Mouse (Mus musculus) left cerebral cortex, postnatal 25 days (tissue): ENCODE data around the gene Il1rl2. TPM values are rescaled to one million over a fixed set of nuclear protein-coding genes. Genes with fewer than 3 reads are reported as not detected.
A peak's percentile ranks its signal among the peaks of the same experiment; 100 is the strongest.

Experiments used
- DNase-seq, 2 experiments: peaks; one replicate each; pipeline ENCODE4 v3.0.0; 2022; ENCODE audit warnings: low spot score in 2 of 2, mixed read lengths in 1 of 2
- intact Hi-C: fragments of 180-260 bp; cut with DNase I; formaldehyde crosslinking; loops from one replicate; pipeline ENCODE4 v1.15.1; 2025
- total RNA-seq, 2 experiments: library from RNA; stranded (reverse); gene quantifications; 2 replicates each; pipeline ENCODE4 v1.2.3; 2021

The Il1rl2 gene
- total RNA-seq, 2 experiments from 2014 or later = 0.46 to 0.73 TPM

- intact Hi-C loops = no loop called here
- DNase-seq = peak in 1 of 2 experiments; percentile 61
Measured at GRCm38 (mm10) chr1:40361596-40361995, 37.2 kb downstream of the Il1rl2 start.

GRCm38 (mm10) chr1:40362784-40363183 is 38.4 kb downstream of the Il1rl2 start:
- intact Hi-C loops = no loop called here
- no peak for DNase-seq

GRCm38 (mm10) chr1:40372951-40373350 is 48.5 kb downstream of the Il1rl2 start:
- intact Hi-C loops = no loop called here
- DNase-seq = no peak

- DNase-seq = peak in 1 of 2 experiments; percentile 18
- intact Hi-C loops = loop anchor here (5.0 kb wide), 1 partner anchor 243 kb away; no protein-coding TSS in a partner anchor
Measured at GRCm38 (mm10) chr1:40375148-40375547, 50.7 kb downstream of the Il1rl2 start.

- DNase-seq = no peak
- intact Hi-C loops = loop anchor here (5.0 kb wide), 1 partner anchor 244 kb away; no protein-coding TSS in a partner anchor
Measured at GRCm38 (mm10) chr1:40376745-40377144, 52.3 kb downstream of the Il1rl2 start.

- peak; percentile 59 to 61 for DNase-seq
- intact Hi-C loops = loop anchor here (1.0 to 5.0 kb wide), 3 partner anchors 246 to 378 kb away; no protein-coding TSS in a partner anchor
Measured at GRCm38 (mm10) chr1:40378794-40379193, 54.4 kb downstream of the Il1rl2 start.

GRCm38 (mm10) chr1:40380111-40380510 is 55.7 kb downstream of the Il1rl2 start:
- intact Hi-C loops = loop anchor here (1.0 to 5.0 kb wide), 2 partner anchors 164 to 277 kb away; no protein-coding TSS in a partner anchor
- DNase-seq = peak; percentile 74 to 82

- DNase-seq = no peak
- intact Hi-C loops = loop anchor here (1.0 to 5.0 kb wide), 2 partner anchors 163 to 276 kb away; no protein-coding TSS in a partner anchor
Measured at GRCm38 (mm10) chr1:40380990-40381389, 56.6 kb downstream of the Il1rl2 start.

GRCm38 (mm10) chr1:40382841-40383240 is 58.4 kb downstream of the Il1rl2 start:
- intact Hi-C loops = loop anchor here (5.0 kb wide), 1 partner anchor 274 kb away; no protein-coding TSS in a partner anchor
- no peak for DNase-seq

GRCm38 (mm10) chr1:40384931-40385545 is 60.6 kb downstream of the Il1rl2 start:
- no peak for DNase-seq
- intact Hi-C loops = loop anchor here (5.0 kb wide), 1 partner anchor 272 kb away; no protein-coding TSS in a partner anchor

- DNase-seq = no peak
- intact Hi-C loops = no loop called here
Measured at GRCm38 (mm10) chr1:40391374-40391773, 67.0 kb downstream of the Il1rl2 start.

GRCm38 (mm10) chr1:40392535-40392934 is 68.1 kb downstream of the Il1rl2 start:
- intact Hi-C loops = no loop called here
- DNase-seq = no peak

GRCm38 (mm10) chr1:40393214-40393613 is 68.8 kb downstream of the Il1rl2 start:
- no peak for DNase-seq
- intact Hi-C loops = no loop called here

- intact Hi-C loops = no loop called here
- no peak for DNase-seq
Measured at GRCm38 (mm10) chr1:40399639-40400038, 75.2 kb downstream of the Il1rl2 start.

- DNase-seq = peak; percentile 5 to 61
- intact Hi-C loops = no loop called here
Measured at GRCm38 (mm10) chr1:40404682-40405081, 80.3 kb downstream of the Il1rl2 start.

GRCm38 (mm10) chr1:40409882-40410281 is 85.5 kb downstream of the Il1rl2 start:
- intact Hi-C loops = no loop called here
- no peak for DNase-seq

- intact Hi-C loops = no loop called here
- no peak for DNase-seq
Measured at GRCm38 (mm10) chr1:40413039-40413438, 88.6 kb downstream of the Il1rl2 start.

GRCm38 (mm10) chr1:40414276-40414675 is 89.9 kb downstream of the Il1rl2 start:
- DNase-seq = no peak
- intact Hi-C loops = no loop called here

- DNase-seq = no peak
- intact Hi-C loops = no loop called here
Measured at GRCm38 (mm10) chr1:40414863-40415656, 90.7 kb downstream of the Il1rl2 start.

GRCm38 (mm10) chr1:40417034-40417433 is 92.6 kb downstream of the Il1rl2 start:
- DNase-seq = no peak
- intact Hi-C loops = no loop called here
